Mouse (Mus musculus) frontal cortex, adult (tissue): ENCODE measurements at regions not wholly inside any gene's neighbourhood (a gene's known extent, or its start where the extent isn't known, plus 50 kb on each side); places are given as distances from the start of the nearest gene placed in this dataset.

ENCODE experiments used
- ATAC-seq: cut with Nextera tagmentation; 2 replicates; pipeline ENCODE4 v1.9.2; 2017; ENCODE audit warnings: mild to moderate bottlenecking, moderate library complexity, mixed read lengths; ENCODE audit not compliant: low TSS enrichment

GRCm38 (mm10) chr16:78877941-78878340, 52.8 kb upstream of the Chodl start:
- ATAC-seq: no peak

- ATAC-seq: no peak
Measured at GRCm38 (mm10) chr16:78859006-78859405, 71.7 kb upstream of the Chodl start.

GRCm38 (mm10) chr16:78830957-78831356, 99.8 kb upstream of the Chodl start:
- ATAC-seq: no peak

- peak; percentile 16; the same call in 1 of the 2 replicates for ATAC-seq
Measured at GRCm38 (mm10) chr16:78827739-78828138, 103.0 kb upstream of the Chodl start.

GRCm38 (mm10) chr16:78790064-78790463, 140.7 kb upstream of the Chodl start:
- ATAC-seq: no peak

- no peak for ATAC-seq
Measured at GRCm38 (mm10) chr16:78759226-78759625, 171.5 kb upstream of the Chodl start.

- ATAC-seq: no peak
Measured at GRCm38 (mm10) chr16:78737902-78738301, 161.4 kb upstream of the D16Ertd472e start.

GRCm38 (mm10) chr16:78730583-78731501, 154.3 kb upstream of the D16Ertd472e start:
- no peak for ATAC-seq

- no peak for ATAC-seq
Measured at GRCm38 (mm10) chr16:78725541-78725940, 149.0 kb upstream of the D16Ertd472e start.

GRCm38 (mm10) chr16:78709943-78710342, 133.4 kb upstream of the D16Ertd472e start:
- no peak for ATAC-seq

GRCm38 (mm10) chr16:78707566-78707965, 131.1 kb upstream of the D16Ertd472e start:
- ATAC-seq: no peak

- ATAC-seq: no peak
Measured at GRCm38 (mm10) chr16:78707165-78707564, 130.7 kb upstream of the D16Ertd472e start.

- ATAC-seq: no peak
Measured at GRCm38 (mm10) chr16:78697514-78698209, 121.2 kb upstream of the D16Ertd472e start.

- no peak for ATAC-seq
Measured at GRCm38 (mm10) chr16:78688251-78688650, 111.7 kb upstream of the D16Ertd472e start.

- no peak for ATAC-seq
Measured at GRCm38 (mm10) chr16:78685160-78685559, 108.7 kb upstream of the D16Ertd472e start.

- ATAC-seq: peak; percentile 99
Measured at GRCm38 (mm10) chr16:78684031-78684430, 107.5 kb upstream of the D16Ertd472e start.

GRCm38 (mm10) chr16:78661126-78661525, 84.6 kb upstream of the D16Ertd472e start:
- ATAC-seq: no peak

- peak; percentile 64; the same call in 1 of the 2 replicates for ATAC-seq
Measured at GRCm38 (mm10) chr16:78644710-78645109, 68.2 kb upstream of the D16Ertd472e start.

- no peak for ATAC-seq
Measured at GRCm38 (mm10) chr16:78641717-78642116, 65.2 kb upstream of the D16Ertd472e start.

- no peak for ATAC-seq
Measured at GRCm38 (mm10) chr16:78641205-78641604, 64.7 kb upstream of the D16Ertd472e start.

GRCm38 (mm10) chr16:78637452-78637851, 60.9 kb upstream of the D16Ertd472e start:
- ATAC-seq: no peak

- peak; percentile 94 for ATAC-seq
Measured at GRCm38 (mm10) chr16:78637015-78637414, 60.5 kb upstream of the D16Ertd472e start.

GRCm38 (mm10) chr16:78635774-78636173, 59.3 kb upstream of the D16Ertd472e start:
- ATAC-seq: no peak
